Mouse (Mus musculus): ENCODE measurements around the gene A930004D18Rik.

DNA sequence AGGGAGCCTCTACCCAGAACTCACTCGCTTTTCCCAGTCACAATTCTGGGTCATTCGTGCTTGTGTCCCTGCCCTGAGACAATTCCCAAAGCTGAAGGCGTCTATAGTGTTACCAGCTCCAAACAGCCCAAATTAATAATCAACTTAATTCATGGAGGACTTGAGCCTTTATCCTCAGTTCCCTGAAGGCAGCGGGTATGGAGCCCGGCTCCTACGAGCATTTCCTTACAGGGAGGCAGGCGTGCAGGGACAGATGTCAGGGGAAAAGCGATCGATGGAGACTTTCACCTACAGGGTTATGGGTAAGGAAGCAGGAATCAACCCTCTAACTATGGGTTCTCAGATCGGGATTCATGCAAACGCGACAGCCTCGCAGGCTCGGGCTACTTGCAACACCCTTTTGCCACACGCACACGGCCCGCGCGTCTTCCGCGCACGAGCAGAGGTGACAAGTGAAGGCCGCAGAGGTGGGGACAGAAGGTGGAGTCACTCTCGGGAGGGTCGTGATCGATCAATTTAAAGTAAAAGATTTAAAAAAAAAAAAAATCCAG, 6.2 kb downstream of the A930004D18Rik start:
- no peak for TF ChIP-seq CTCF (IDR thresholded peaks at IDR 0.05; ENCODE audit: control insufficient read depth, insufficient read depth, low read length)
- TF ChIP-seq POLR2A (IDR thresholded peaks at IDR 0.05; ENCODE audit: borderline replicate concordance, control insufficient read depth, low read depth, low read length) = no peak
